ENCODE assay signal across 8 mouse cellular contexts in genomic region chr8:123065214-123066100, GRCm38 (mm10). TPM values are rescaled to one million over a fixed set of nuclear protein-coding genes. Genes with fewer than 3 reads are reported as not detected.
DNase-seq lines count a peak whose midpoint lies in the region; ATAC-seq and TF ChIP-seq lines count a peak whose summit lies in the region.

No protein-coding gene starts in this region.

- peaks cover 30% of the 10 kb centered on the region for H3K79me2 ChIP-seq in MEL (ENCODE audit: control insufficient read depth, insufficient read depth, low read length, poor library complexity)

- peak overlapping the region; percentile 91 to 97 for H3K4me3 ChIP-seq in MEL (ENCODE audit: control insufficient read depth in 1 of 2, insufficient read depth in 1 of 2, low read depth in 2 of 2, low read length in 2 of 2)
- H3K4me3 ChIP-seq in cerebellum, adult 2 months (replicated peaks; ENCODE audit: insufficient read depth, low read depth, low read length): peak overlapping the region; percentile 93
- peak overlapping the region; percentile 92 for H3K4me3 ChIP-seq in forebrain, postnatal 0 days (ENCODE audit: low read depth, low read length)
- H3K4me3 ChIP-seq in lung, embryonic 16.5 days (ENCODE audit: low read length): peak overlapping the region; percentile 68

- peak overlapping the region; percentile 88 for H3K27ac ChIP-seq in MEL (ENCODE audit: control insufficient read depth, low read depth, low read length)
- peak overlapping the region; percentile 87 for H3K27ac ChIP-seq in cerebellum, adult 2 months (ENCODE audit: insufficient read depth, low read length)
- peak overlapping the region; percentile 95 for H3K27ac ChIP-seq in forebrain, postnatal 0 days (ENCODE audit: low read depth, low read length)
- H3K27ac ChIP-seq in lung, embryonic 16.5 days (ENCODE audit: low read length): peak overlapping the region; percentile 85

- ATAC-seq in forebrain, postnatal 0 days: peak; percentile 97
- ATAC-seq in hematopoietic stem cell, adult 5-6 weeks (replicated peaks in 1 of 2; ENCODE audit: insufficient read depth in 1 of 2, low FRiP score in 2 of 2, low TSS enrichment in 1 of 2, low read depth in 1 of 2, poor library complexity in 2 of 2, severe bottlenecking in 2 of 2): peak; percentile 92 to 93
- ATAC-seq in lung, embryonic 16.5 days (ENCODE audit: low read depth): peak; percentile 99

- TF ChIP-seq CTCF in MEL (IDR thresholded peaks at IDR 0.05 in 2 of 3, conservative IDR thresholded peaks at IDR 0.05 in 1 of 3; ENCODE audit: control insufficient read depth in 1 of 3, insufficient read depth in 1 of 3, low read depth in 2 of 3, low read length in 3 of 3, poor library complexity in 1 of 3, severe bottlenecking in 1 of 3): peak in 2 of 3 experiments; percentile 16 to 35; a peak in 2 of 6 replicates
- peak; percentile 40; the same call in 1 of the 2 replicates for TF ChIP-seq CTCF in cerebellum, adult 2 months (IDR thresholded peaks at IDR 0.05; ENCODE audit: borderline replicate concordance, insufficient read depth, low read depth, low read length)
- TF ChIP-seq CTCF in forebrain, postnatal 0 days (IDR thresholded peaks at IDR 0.05; ENCODE audit: low read depth): peak; percentile 72

- peak; percentile 96 to 98; a peak in 3 of 4 replicates for TF ChIP-seq POLR2A in MEL (IDR thresholded peaks at IDR 0.05; ENCODE audit: control insufficient read depth in 1 of 2, insufficient read depth in 1 of 2, low read depth in 1 of 2, low read length in 2 of 2, poor library complexity in 1 of 2)
- peak; percentile 90 for TF ChIP-seq POLR2A in cerebellum, adult 2 months (IDR thresholded peaks at IDR 0.05; ENCODE audit: borderline replicate concordance, insufficient read depth, low read length)

- H3K9ac ChIP-seq in MEL (ENCODE audit: control insufficient read depth, low read depth, low read length, poor library complexity, severe bottlenecking): peak overlapping the region; percentile 93
- H3K9ac ChIP-seq in forebrain, postnatal 0 days: peak overlapping the region; percentile 93
- peak overlapping the region; percentile 88 for H3K9ac ChIP-seq in lung, embryonic 16.5 days (ENCODE audit: low read length)

- 0 out of 4 replicates have a peak, but pooled peaks of 1 of the 2 experiments have one; percentile 11 for TF ChIP-seq EP300 in MEL (IDR thresholded peaks at IDR 0.05; ENCODE audit: low read depth in 1 of 2, low read length in 2 of 2)

- no peaks in the 10 kb centered on the region for H3K27me3 ChIP-seq in MEL (ENCODE audit: control insufficient read depth in 1 of 2, insufficient read depth in 2 of 2, low read length in 2 of 2)
- no peaks in the 10 kb centered on the region for H3K27me3 ChIP-seq in cerebellum, adult 2 months (ENCODE audit: control insufficient read depth, insufficient read depth, low read length)
- H3K27me3 ChIP-seq in forebrain, postnatal 0 days (ENCODE audit: insufficient read depth, low read length): no peaks in the 10 kb centered on the region
- no peaks in the 10 kb centered on the region for H3K27me3 ChIP-seq in lung, embryonic 16.5 days (ENCODE audit: control insufficient read depth, insufficient read depth, low read depth, low read length)

- under 1% methylated on average over 81 of the region's 84 CpGs for WGBS in cerebellum, adult 2 months
- WGBS in forebrain, postnatal 0 days: under 1% methylated on average over 84 of the region's 84 CpGs
- WGBS in lung, embryonic 16.5 days: under 1% methylated on average over 72 of the region's 84 CpGs

- peaks cover 0 to 11% of the 10 kb centered on the region in 2 experiments; a peak in 2 of 4 replicates for H3K36me3 ChIP-seq in MEL (ENCODE audit: control insufficient read depth in 1 of 2, insufficient read depth in 2 of 2, low read length in 2 of 2)
- H3K36me3 ChIP-seq in forebrain, postnatal 0 days (ENCODE audit: insufficient read depth): no peaks in the 10 kb centered on the region
- no peaks in the 10 kb centered on the region for H3K36me3 ChIP-seq in lung, embryonic 16.5 days (ENCODE audit: control insufficient read depth, insufficient read depth, low read length)

- H3K4me1 ChIP-seq in MEL (ENCODE audit: control insufficient read depth in 1 of 2, insufficient read depth in 2 of 2, low read length in 2 of 2): peaks cover 0 to 12% of the 10 kb centered on the region in 2 experiments; a peak in 3 of 4 replicates
- peaks cover 9% of the 10 kb centered on the region; the same call in 1 of the 2 replicates for H3K4me1 ChIP-seq in cerebellum, adult 2 months (ENCODE audit: control insufficient read depth, insufficient read depth, low read length)
- H3K4me1 ChIP-seq in forebrain, postnatal 0 days (ENCODE audit: insufficient read depth): peaks cover 15% of the 10 kb centered on the region
- peaks cover 8% of the 10 kb centered on the region for H3K4me1 ChIP-seq in lung, embryonic 16.5 days (replicated peaks; ENCODE audit: control insufficient read depth, insufficient read depth, low read length)

- peak; percentile 2; the same call in 1 of the 2 replicates for TF ChIP-seq RAD21 in MEL (IDR thresholded peaks at IDR 0.05; ENCODE audit: low read depth, low read length)

- DNase-seq in MEL (ENCODE audit: low read depth, low spot score): peak; percentile 97
- peak; percentile 95 to 97 for DNase-seq in cerebellum, adult 2 months
- peak; percentile 98 for DNase-seq in forebrain, postnatal 0 days
- DNase-seq in layer of hippocampus, adult 9-10 months (ENCODE audit: low spot score): peak; percentile 78
- DNase-seq in ovary, postnatal 10 days (ENCODE audit: low spot score): peak; percentile 82
- peak; percentile 93 to 95 for DNase-seq in thymus, postnatal 10 days (ENCODE audit: low spot score in 2 of 2)

- no peaks in the 10 kb centered on the region for H3K9me3 ChIP-seq in MEL (replicated peaks; ENCODE audit: insufficient read depth, low read length)
- H3K9me3 ChIP-seq in forebrain, postnatal 0 days (ENCODE audit: low read length): no peaks in the 10 kb centered on the region
- H3K9me3 ChIP-seq in lung, embryonic 16.5 days (ENCODE audit: control insufficient read depth, low read length): no peaks in the 10 kb centered on the region

- peak overlapping the region; percentile 82 for H3K4me2 ChIP-seq in forebrain, postnatal 0 days (ENCODE audit: low read depth)
- peak overlapping the region; percentile 82 for H3K4me2 ChIP-seq in lung, embryonic 16.5 days (ENCODE audit: low read depth, low read length)

TF ChIP-seq in MEL, 35 proteins besides CTCF, POLR2A, EP300 and RAD21 (continues in another document):
- TF ChIP-seq ZMIZ1 (IDR thresholded peaks at IDR 0.05; ENCODE audit: low read depth, low read length) (peak; percentile 86), TCF12 (IDR thresholded peaks at IDR 0.05; ENCODE audit: low read depth, low read length) (peak; percentile 42; the same call in 1 of the 2 replicates), MYB (IDR thresholded peaks at IDR 0.05; ENCODE audit: low read depth, low read length) (peak; percentile 70; the same call in 1 of the 2 replicates), MYC (IDR thresholded peaks at IDR 0.05; ENCODE audit: low read depth, low read length) (peak; percentile 54), E2F4 (IDR thresholded peaks at IDR 0.05; ENCODE audit: borderline replicate concordance, low read depth, low read length) (no peak), MAFK (IDR thresholded peaks at IDR 0.05; ENCODE audit: borderline replicate concordance, low read depth, low read length) (no peak), CHD1 (IDR thresholded peaks at IDR 0.05; ENCODE audit: low read depth, low read length) (peak; percentile 43; the same call in 1 of the 2 replicates), MAZ (IDR thresholded peaks at IDR 0.05; ENCODE audit: low read depth, low read length) (peak; percentile 32; the same call in 1 of the 2 replicates)

RNA-seq across cellular contexts. Expression of gene Spg7, which starts 2.7 kb away (rescaled TPM):
- total RNA-seq in MEL (2012; rRNA removed): 28.9 and 32.0 TPM in 2 replicates
- polyA plus RNA-seq in MEL (2012; ENCODE audit: insufficient read depth in 1 of 2, insufficient read length in 2 of 2, low read depth in 1 of 2, low replicate concordance in 2 of 2, missing spikeins in 1 of 2): 10 to 100 TPM in 1 of 2 experiments, not detected in 1; 36.0 TPM
- polyA plus RNA-seq in cerebellum, adult 2 months (2012; rRNA removed): 103 and 104 TPM in 2 replicates
- 56.2 and 62.8 TPM in 2 replicates for total RNA-seq in forebrain, postnatal 0 days (2014; rRNA removed)
- polyA plus RNA-seq in forebrain, postnatal 0 days (2015; fragmentation: Nextera tagmentation; extraction: Ambion mirVana): 39.8 and 52.9 TPM in 2 replicates
- 68.5 and 76.3 TPM in 2 replicates for total RNA-seq in hematopoietic stem cell, adult 5-6 weeks (2017)
- 43.7 and 46.4 TPM in 2 replicates for polyA plus RNA-seq in lung, embryonic 16.5 days (2015; fragmentation: Nextera tagmentation; extraction: Ambion mirVana)

RNA-seq across cellular contexts. Expression of gene Ankrd11, which starts 23.4 kb away (rescaled TPM):
- total RNA-seq in MEL (2012; rRNA removed): 49.2 and 57.8 TPM in 2 replicates
- 100 to 1,000 TPM in 1 of 2 experiments, 10 to 100 TPM in 1; 87.7 to 235 TPM for polyA plus RNA-seq in MEL (2012; ENCODE audit: insufficient read depth in 1 of 2, insufficient read length in 2 of 2, low read depth in 1 of 2, low replicate concordance in 2 of 2, missing spikeins in 1 of 2)
- 104 and 105 TPM in 2 replicates for polyA plus RNA-seq in cerebellum, adult 2 months (2012; rRNA removed)
- 88.7 and 103 TPM in 2 replicates for total RNA-seq in forebrain, postnatal 0 days (2014; rRNA removed)
- 69.4 and 73.5 TPM in 2 replicates for polyA plus RNA-seq in forebrain, postnatal 0 days (2015; fragmentation: Nextera tagmentation; extraction: Ambion mirVana)
- total RNA-seq in hematopoietic stem cell, adult 5-6 weeks (2017): 99.2 and 109 TPM in 2 replicates
- 23.9 and 25.8 TPM in 2 replicates for polyA plus RNA-seq in lung, embryonic 16.5 days (2015; fragmentation: Nextera tagmentation; extraction: Ambion mirVana)

RNA-seq across cellular contexts. Expression of gene Rpl13, which starts 36.7 kb away (rescaled TPM):
- total RNA-seq in MEL (2012; rRNA removed): 2,918 and 3,113 TPM in 2 replicates
- 1,000 to 10,000 TPM in 1 of 2 experiments, not detected in 1; 1,306 TPM for polyA plus RNA-seq in MEL (2012; ENCODE audit: insufficient read depth in 1 of 2, insufficient read length in 2 of 2, low read depth in 1 of 2, low replicate concordance in 2 of 2, missing spikeins in 1 of 2)
- polyA plus RNA-seq in cerebellum, adult 2 months (2012; rRNA removed): 829 and 864 TPM in 2 replicates
- total RNA-seq in forebrain, postnatal 0 days (2014; rRNA removed): 2,315 and 2,714 TPM in 2 replicates
- 944 and 1,242 TPM in 2 replicates for polyA plus RNA-seq in forebrain, postnatal 0 days (2015; fragmentation: Nextera tagmentation; extraction: Ambion mirVana)
- 2,996 and 3,898 TPM in 2 replicates for total RNA-seq in hematopoietic stem cell, adult 5-6 weeks (2017)
- 1,316 and 1,484 TPM in 2 replicates for polyA plus RNA-seq in lung, embryonic 16.5 days (2015; fragmentation: Nextera tagmentation; extraction: Ambion mirVana)

RNA-seq across cellular contexts. Expression of gene Cpne7, which starts 51.7 kb away (rescaled TPM):
- 2.2 and 3.5 TPM in 2 replicates for total RNA-seq in MEL (2012; rRNA removed)
- polyA plus RNA-seq in MEL (2012; ENCODE audit: insufficient read depth in 1 of 2, insufficient read length in 2 of 2, low read depth in 1 of 2, low replicate concordance in 2 of 2, missing spikeins in 1 of 2): 1 to 10 TPM in 1 of 2 experiments, not detected in 1; 4.5 TPM
- 6.2 and 7.1 TPM in 2 replicates for polyA plus RNA-seq in cerebellum, adult 2 months (2012; rRNA removed)
- 30.2 and 32.6 TPM in 2 replicates for total RNA-seq in forebrain, postnatal 0 days (2014; rRNA removed)
- polyA plus RNA-seq in forebrain, postnatal 0 days (2015; fragmentation: Nextera tagmentation; extraction: Ambion mirVana): 13.5 and 25.0 TPM in 2 replicates
- 0.60 TPM in 1 of 2 replicates, not detected in the other for total RNA-seq in hematopoietic stem cell, adult 5-6 weeks (2017)
- polyA plus RNA-seq in lung, embryonic 16.5 days (2015; fragmentation: Nextera tagmentation; extraction: Ambion mirVana): 0.73 and 0.83 TPM in 2 replicates

Comparison
In these comparisons a context has a peak if more than half of its experiments do, and no peak if none do; other contexts are left out.
1. Peak in every context shown above with its lines: DNase-seq, ATAC-seq, H3K4me3 ChIP-seq and H3K27ac ChIP-seq.